Mouse (Mus musculus) thymus, postnatal 0 days (tissue): ENCODE results near the gene Rwdd1. TPM values are rescaled to one million over a fixed set of nuclear protein-coding genes. Genes with fewer than 3 reads are reported as not detected.

Source experiments
- polyA plus RNA-seq: library from polyadenylated mRNA; unstranded; fragments of >200 nt; fragmentation: Nextera tagmentation; extraction: Ambion mirVana; gene quantifications from 2 replicates; pipeline ENCODE4 v1.2.1, GENCODE M21; 2015

Gene Rwdd1
- polyA plus RNA-seq, 1 experiment from 2014 or later = 150 TPM

Other genes starting within 250 kb of the Rwdd1 start
- not detected in 2 replicates for gene Sult3a2, start 232.9 kb downstream of the Rwdd1 start, polyA plus RNA-seq
- gene Sult3a1, start 161.9 kb downstream of the Rwdd1 start, polyA plus RNA-seq = not detected in 2 replicates
- gene Rsph4a, start 114.5 kb downstream of the Rwdd1 start, polyA plus RNA-seq = 0.03 and 0.05 TPM in 2 replicates
- 26.3 and 28.2 TPM in 2 replicates for gene Zup1, start 68.4 kb downstream of the Rwdd1 start, polyA plus RNA-seq
- gene Trappc3l, start 18.0 kb upstream of the Rwdd1 start, polyA plus RNA-seq = 0.10 TPM in 1 of 2 replicates, not detected in the other
- gene Calhm4, start 24.7 kb upstream of the Rwdd1 start, polyA plus RNA-seq = 0.03 and 0.07 TPM in 2 replicates
- 0.10 and 0.14 TPM in 2 replicates for gene Calhm5, start 76.9 kb upstream of the Rwdd1 start, polyA plus RNA-seq
- 9.2 and 9.8 TPM in 2 replicates for gene Calhm6, start 108.4 kb upstream of the Rwdd1 start, polyA plus RNA-seq
- gene Dse, start 188.1 kb upstream of the Rwdd1 start, polyA plus RNA-seq = 5.1 and 5.5 TPM in 2 replicates